Mouse (Mus musculus) heart, adult 18-20 months (tissue): ENCODE measurements at regions not wholly inside any gene's neighbourhood (a gene's known extent, or its start where the extent isn't known, plus 50 kb on each side); places are given as distances from the start of the nearest gene placed in this dataset.

Experiments
- DNase-seq, 2 experiments: peaks; one replicate each; pipeline ENCODE4 v3.0.0; 2021 to 2022; ENCODE audit warnings: mixed read lengths in 1 of 2

- no peak for DNase-seq
Observed at GRCm38 (mm10) chr1:89385111-89385510, 69.5 kb upstream of the Agap1 start.

GRCm38 (mm10) chr1:89392711-89393110 is 61.9 kb upstream of the Agap1 start:
- no peak for DNase-seq

GRCm38 (mm10) chr1:89394471-89394870 is 60.1 kb upstream of the Agap1 start:
- DNase-seq = no peak

- DNase-seq = no peak
Observed at GRCm38 (mm10) chr1:89400734-89401202, 53.8 kb upstream of the Agap1 start.

GRCm38 (mm10) chr1:89402513-89403210 is 51.9 kb upstream of the Agap1 start:
- no peak for DNase-seq

- no peak for DNase-seq
Observed at GRCm38 (mm10) chr1:89403551-89404050, 51.0 kb upstream of the Agap1 start.
